Mouse (Mus musculus) MEL (cell line): ENCODE data around the gene Fam166b. TPM values are rescaled to one million over a fixed set of nuclear protein-coding genes. Genes with fewer than 3 reads are reported as not detected.

Experiments used
- DNase-seq: peaks from one replicate; pipeline ENCODE4 v3.0.0; 2011; ENCODE audit warnings: low read depth, low spot score
- H3K27ac ChIP-seq: 2 replicates; pipeline ENCODE4 v1.5.1; 2012; ENCODE audit warnings: low read depth, mild to moderate bottlenecking, control low read depth, low read length, moderate library complexity; ENCODE audit not compliant: control insufficient read depth
- H3K27me3 ChIP-seq, 2 experiments: fragments of 150-350 bp in 1 of 2; sonication (generic) in 1 of 2; 2 replicates each; pipeline ENCODE4 v1.6.1; 2012; ENCODE audit warnings: low read length in 2 of 2, mild to moderate bottlenecking in 2 of 2, improper control_type of control experiment in 1 of 2, moderate library complexity in 1 of 2; ENCODE audit not compliant: insufficient read depth in 2 of 2, control insufficient read depth in 1 of 2
- H3K36me3 ChIP-seq, 2 experiments: 2 replicates each; pipeline ENCODE4 v1.6.1; 2012 to 2014; ENCODE audit warnings: low read length in 2 of 2, improper control_type of control experiment in 1 of 2, inconsistent platforms in 1 of 2, mild to moderate bottlenecking in 1 of 2; ENCODE audit not compliant: insufficient read depth in 2 of 2, control insufficient read depth in 1 of 2
- H3K4me1 ChIP-seq, 2 experiments: fragments of 150-350 bp in 1 of 2; sonication (generic) in 1 of 2; 2 replicates each; pipeline ENCODE4 v1.6.1; 2012; ENCODE audit warnings: low read length in 2 of 2, improper control_type of control experiment in 1 of 2, mild to moderate bottlenecking in 1 of 2; ENCODE audit not compliant: insufficient read depth in 2 of 2, control insufficient read depth in 1 of 2
- H3K4me3 ChIP-seq, 2 experiments: fragments of 150-350 bp in 1 of 2; sonication (generic) in 1 of 2; 2 replicates each; pipeline ENCODE4 v1.5.1; 2012; ENCODE audit warnings: low read depth in 2 of 2, low read length in 2 of 2, mild to moderate bottlenecking in 2 of 2, moderate library complexity in 2 of 2, control low read depth in 1 of 2, improper control_type of control experiment in 1 of 2; ENCODE audit not compliant: control insufficient read depth in 1 of 2, insufficient read depth in 1 of 2
- H3K79me2 ChIP-seq: 2 replicates; pipeline ENCODE4 v1.6.1; 2012; ENCODE audit warnings: mild to moderate bottlenecking, low read length, moderate library complexity; ENCODE audit not compliant: control insufficient read depth, poor library complexity, insufficient read depth
- H3K9ac ChIP-seq: 2 replicates; pipeline ENCODE4 v1.6.1; 2012; ENCODE audit warnings: low read depth, mild to moderate bottlenecking, control low read depth, low read length, moderate library complexity; ENCODE audit not compliant: control insufficient read depth, poor library complexity, severe bottlenecking
- H3K9me3 ChIP-seq: fragments of 150-350 bp; sonication (generic); replicated peaks from 2 replicates; pipeline ENCODE4 v1.6.1; 2012; ENCODE audit warnings: mild to moderate bottlenecking, low read length, improper control_type of control experiment, moderate library complexity; ENCODE audit not compliant: insufficient read depth
- BHLHE40 ChIP-seq: IDR thresholded peaks from 2 replicates; pipeline ENCODE4 v1.6.1; 2012; ENCODE audit warnings: low read depth, mild to moderate bottlenecking, inconsistent platforms, low read length, improper control_type of control experiment, borderline replicate concordance
- EP300 ChIP-seq, 2 experiments: IDR thresholded peaks; 2 replicates each; pipeline ENCODE4 v1.6.1; 2011; ENCODE audit warnings: improper control_type of control experiment in 2 of 2, low read length in 2 of 2, low read depth in 1 of 2, mild to moderate bottlenecking in 1 of 2
- GABPA ChIP-seq: IDR thresholded peaks from 2 replicates; pipeline ENCODE4 v1.6.1; 2012; ENCODE audit warnings: low read depth, mild to moderate bottlenecking, inconsistent platforms, low read length, improper control_type of control experiment, moderate library complexity
- JUND ChIP-seq: IDR thresholded peaks from 2 replicates; pipeline ENCODE4 v1.6.1; 2011; ENCODE audit warnings: low read depth, mild to moderate bottlenecking, improper control_type of control experiment, low read length
- KAT2A ChIP-seq: conservative IDR thresholded peaks from 2 replicates; pipeline ENCODE4 v1.6.1; 2012; ENCODE audit warnings: low read depth, low read length, improper control_type of control experiment, inconsistent platforms
- MXI1 ChIP-seq: IDR thresholded peaks from 2 replicates; pipeline ENCODE4 v1.6.1; 2011; ENCODE audit warnings: mild to moderate bottlenecking, low read depth, low read length, improper control_type of control experiment
- MYB ChIP-seq: IDR thresholded peaks from 2 replicates; pipeline ENCODE4 v1.6.1; 2011; ENCODE audit warnings: mild to moderate bottlenecking, low read depth, low read length, improper control_type of control experiment
- NELFE ChIP-seq: IDR thresholded peaks from 2 replicates; pipeline ENCODE4 v1.6.1; 2011; ENCODE audit warnings: low read depth, low read length, improper control_type of control experiment
- RAD21 ChIP-seq: IDR thresholded peaks from 2 replicates; pipeline ENCODE4 v1.6.1; 2011; ENCODE audit warnings: mild to moderate bottlenecking, low read depth, low read length, improper control_type of control experiment
- UBTF ChIP-seq: IDR thresholded peaks from 2 replicates; pipeline ENCODE4 v1.6.1; 2012; ENCODE audit warnings: low read depth, mild to moderate bottlenecking, inconsistent platforms, low read length, improper control_type of control experiment, moderate library complexity, borderline replicate concordance; ENCODE audit not compliant: insufficient read depth
- ZC3H11A ChIP-seq: IDR thresholded peaks from 2 replicates; pipeline ENCODE4 v1.6.1; 2012; ENCODE audit warnings: low read depth, mild to moderate bottlenecking, inconsistent platforms, low read length, improper control_type of control experiment
- ZNF384 ChIP-seq: IDR thresholded peaks from 2 replicates; pipeline ENCODE4 v1.6.1; 2012; ENCODE audit warnings: low read depth, mild to moderate bottlenecking, inconsistent platforms, low read length, improper control_type of control experiment
- polyA plus RNA-seq, 2 experiments: library from polyadenylated mRNA; stranded (reverse) in 1 of 2; unstranded in 1 of 2; fragments of >175 nt in 1 of 2; fragments of >200 nt in 1 of 2; gene quantifications; 2 replicates each; pipeline versions ENCODE4 v1.2.1 to v1.2.4; 2012; ENCODE audit warnings: low replicate concordance in 2 of 2, low read depth in 1 of 2; ENCODE audit not compliant: insufficient read length in 2 of 2, insufficient read depth in 1 of 2, missing spikeins in 1 of 2
- total RNA-seq: library from RNA; depleted of rRNA; stranded (reverse); fragments of 300-350 nt; gene quantifications from 2 replicates; pipeline ENCODE4 v1.2.3, GENCODE M21; 2012

Gene Fam166b
- total and polyA plus RNA-seq, 3 experiments, result not detected

- DNase-seq, result no peak
- Histone ChIP-seq H3K36me3 (no peaks in the 10 kb centered on the region; a peak in 1 of 4 replicates), H3K79me2 (no peaks in the 10 kb centered on the region), H3K4me1 (no peaks in the 10 kb centered on the region), H3K9me3 (no peaks in the 10 kb centered on the region), H3K9ac (no peak overlapping the region), H3K4me3 (no peak overlapping the region), H3K27ac (no peak overlapping the region), H3K27me3 (no peaks in the 10 kb centered on the region)
- no peak for TF ChIP-seq MXI1
Measured at GRCm38 (mm10) chr4:43428180-43428861, 613 bp downstream of the Fam166b start.

- Histone ChIP-seq H3K9ac (no peak overlapping the region), H3K27ac (no peak overlapping the region), H3K9me3 (no peaks in the 10 kb centered on the region), H3K36me3 (no peaks in the 10 kb centered on the region; a peak in 1 of 4 replicates), H3K4me3 (no peak overlapping the region), H3K79me2 (no peaks in the 10 kb centered on the region), H3K27me3 (no peaks in the 10 kb centered on the region), H3K4me1 (no peaks in the 10 kb centered on the region)
- TF ChIP-seq EP300 (IDR thresholded peaks at IDR 0.05; ENCODE audit: low read depth in 1 of 2, low read length in 2 of 2), result no peak
- DNase-seq, result no peak
Measured at GRCm38 (mm10) chr4:43427501-43428179, 1.3 kb downstream of the Fam166b start.

GRCm38 (mm10) chr4:43426487-43426886 is 2.4 kb downstream of the Fam166b start:
- no peak for DNase-seq
- H3K36me3 ChIP-seq, result no peaks in the 10 kb centered on the region; a peak in 1 of 4 replicates
- H3K27me3 ChIP-seq, result no peaks in the 10 kb centered on the region

DNA sequence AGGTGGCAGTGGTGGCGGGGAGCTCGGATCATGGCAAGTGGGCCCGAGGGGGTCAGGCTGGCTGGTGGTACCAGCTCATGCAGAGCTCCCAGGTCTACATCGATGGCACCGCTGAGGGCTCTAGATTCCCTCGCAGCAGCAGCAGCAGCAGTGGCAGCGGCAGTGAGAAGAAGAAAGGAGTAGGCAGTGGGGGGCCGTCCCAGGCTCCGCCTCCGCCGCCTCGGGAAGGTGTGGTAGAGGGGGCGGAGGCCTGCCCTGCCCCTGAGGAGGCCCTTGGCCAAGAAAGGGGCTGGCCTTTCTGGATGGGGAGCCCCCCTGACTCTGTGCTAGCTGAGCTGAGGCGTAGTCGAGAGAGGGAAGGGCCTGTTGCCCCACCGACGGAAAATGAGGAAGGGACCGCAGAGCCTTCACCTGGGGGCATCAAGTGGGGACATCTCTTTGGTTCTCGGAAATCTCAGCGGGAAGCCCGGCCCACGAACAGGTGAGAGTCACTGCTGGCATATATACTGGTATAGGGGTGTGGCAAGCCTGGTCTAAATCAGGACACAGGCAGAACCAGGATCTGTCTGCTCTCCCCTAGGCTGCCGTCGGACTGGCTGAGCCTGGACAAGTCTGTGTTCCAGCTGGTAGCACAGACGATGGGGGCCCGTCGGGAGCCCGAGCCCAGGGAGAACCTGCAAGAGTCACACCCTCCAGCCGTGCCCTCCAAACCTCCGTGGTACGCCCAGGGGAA is 3.1 kb downstream of the Fam166b start:
- H3K9ac ChIP-seq, result no peak overlapping the region
- no peak for DNase-seq
- no peaks in the 10 kb centered on the region for H3K27me3 ChIP-seq
- TF ChIP-seq RAD21, result no peak
- TF ChIP-seq UBTF, result no peak
- no peak for TF ChIP-seq ZNF384
- no peak for TF ChIP-seq KAT2A
- no peak for TF ChIP-seq MXI1
- no peak for TF ChIP-seq ZC3H11A
- no peak for TF ChIP-seq MYB
- no peak for TF ChIP-seq GABPA
- TF ChIP-seq NELFE, result no peak
- no peaks in the 10 kb centered on the region for H3K9me3 ChIP-seq
- H3K79me2 ChIP-seq, result no peaks in the 10 kb centered on the region
- H3K4me3 ChIP-seq, result no peak overlapping the region
- no peaks in the 10 kb centered on the region for H3K4me1 ChIP-seq
- H3K36me3 ChIP-seq, result no peaks in the 10 kb centered on the region; a peak in 1 of 4 replicates
- H3K27ac ChIP-seq, result no peak overlapping the region

More at GRCm38 (mm10) chr4:43426487-43426886, 2.4 kb downstream of the Fam166b start:
- no peak overlapping the region for H3K27ac ChIP-seq
- no peak overlapping the region for H3K4me3 ChIP-seq
- no peak overlapping the region for H3K9ac ChIP-seq
- no peaks in the 10 kb centered on the region for H3K79me2 ChIP-seq
- no peak for TF ChIP-seq JUND
- TF ChIP-seq BHLHE40, result no peak
- no peaks in the 10 kb centered on the region for H3K4me1 ChIP-seq
- no peaks in the 10 kb centered on the region for H3K9me3 ChIP-seq
